Mouse (Mus musculus) MEL (cell line): ENCODE data around the gene Cd151. TPM values are rescaled to one million over a fixed set of nuclear protein-coding genes. Genes with fewer than 3 reads are reported as not detected.
A peak's percentile ranks its signal among the peaks of the same experiment; 100 is the strongest.

Experiments
- DNase-seq: peaks from one replicate; pipeline ENCODE4 v3.0.0; 2011; ENCODE audit warnings: low read depth, low spot score
- H3K27ac ChIP-seq: 2 replicates; pipeline ENCODE4 v1.5.1; 2012; ENCODE audit warnings: low read depth, mild to moderate bottlenecking, control low read depth, low read length, moderate library complexity; ENCODE audit not compliant: control insufficient read depth
- H3K27me3 ChIP-seq, 2 experiments: fragments of 150-350 bp in 1 of 2; sonication (generic) in 1 of 2; 2 replicates each; pipeline ENCODE4 v1.6.1; 2012; ENCODE audit warnings: low read length in 2 of 2, mild to moderate bottlenecking in 2 of 2, improper control_type of control experiment in 1 of 2, moderate library complexity in 1 of 2; ENCODE audit not compliant: insufficient read depth in 2 of 2, control insufficient read depth in 1 of 2
- H3K36me3 ChIP-seq, 2 experiments: 2 replicates each; pipeline ENCODE4 v1.6.1; 2012 to 2014; ENCODE audit warnings: low read length in 2 of 2, improper control_type of control experiment in 1 of 2, inconsistent platforms in 1 of 2, mild to moderate bottlenecking in 1 of 2; ENCODE audit not compliant: insufficient read depth in 2 of 2, control insufficient read depth in 1 of 2
- H3K4me1 ChIP-seq, 2 experiments: fragments of 150-350 bp in 1 of 2; sonication (generic) in 1 of 2; 2 replicates each; pipeline ENCODE4 v1.6.1; 2012; ENCODE audit warnings: low read length in 2 of 2, improper control_type of control experiment in 1 of 2, mild to moderate bottlenecking in 1 of 2; ENCODE audit not compliant: insufficient read depth in 2 of 2, control insufficient read depth in 1 of 2
- H3K4me3 ChIP-seq, 2 experiments: fragments of 150-350 bp in 1 of 2; sonication (generic) in 1 of 2; 2 replicates each; pipeline ENCODE4 v1.5.1; 2012; ENCODE audit warnings: low read depth in 2 of 2, low read length in 2 of 2, mild to moderate bottlenecking in 2 of 2, moderate library complexity in 2 of 2, control low read depth in 1 of 2, improper control_type of control experiment in 1 of 2; ENCODE audit not compliant: control insufficient read depth in 1 of 2, insufficient read depth in 1 of 2
- H3K79me2 ChIP-seq: 2 replicates; pipeline ENCODE4 v1.6.1; 2012; ENCODE audit warnings: mild to moderate bottlenecking, low read length, moderate library complexity; ENCODE audit not compliant: control insufficient read depth, poor library complexity, insufficient read depth
- H3K9ac ChIP-seq: 2 replicates; pipeline ENCODE4 v1.6.1; 2012; ENCODE audit warnings: low read depth, mild to moderate bottlenecking, control low read depth, low read length, moderate library complexity; ENCODE audit not compliant: control insufficient read depth, poor library complexity, severe bottlenecking
- H3K9me3 ChIP-seq: fragments of 150-350 bp; sonication (generic); replicated peaks from 2 replicates; pipeline ENCODE4 v1.6.1; 2012; ENCODE audit warnings: mild to moderate bottlenecking, low read length, improper control_type of control experiment, moderate library complexity; ENCODE audit not compliant: insufficient read depth
- CTCF ChIP-seq, 3 experiments: IDR thresholded peaks in 2 of 3; conservative IDR thresholded peaks in 1 of 3; 2 replicates each; pipeline ENCODE4 v1.5.1; 2011 to 2012; ENCODE audit warnings: low read length in 3 of 3, low read depth in 2 of 3, mild to moderate bottlenecking in 2 of 3, improper control_type of control experiment in 1 of 3, inconsistent platforms in 1 of 3, mixed read lengths in 1 of 3, moderate library complexity in 1 of 3; ENCODE audit not compliant: control insufficient read depth in 1 of 3, insufficient read depth in 1 of 3, poor library complexity in 1 of 3, severe bottlenecking in 1 of 3
- ETS1 ChIP-seq: IDR thresholded peaks from 2 replicates; pipeline ENCODE4 v1.6.1; 2012; ENCODE audit warnings: low read depth, mild to moderate bottlenecking, inconsistent platforms, low read length, improper control_type of control experiment, moderate library complexity
- HCFC1 ChIP-seq: IDR thresholded peaks from 2 replicates; pipeline ENCODE4 v1.6.1; 2012; ENCODE audit warnings: low read depth, mild to moderate bottlenecking, inconsistent platforms, low read length, improper control_type of control experiment, moderate library complexity
- MAFK ChIP-seq: IDR thresholded peaks from 2 replicates; pipeline ENCODE4 v1.6.1; 2011; ENCODE audit warnings: low read depth, mild to moderate bottlenecking, low read length, improper control_type of control experiment, borderline replicate concordance
- MAX ChIP-seq: IDR thresholded peaks from 2 replicates; pipeline ENCODE4 v1.6.1; 2011; ENCODE audit warnings: low read length, improper control_type of control experiment
- MXI1 ChIP-seq: IDR thresholded peaks from 2 replicates; pipeline ENCODE4 v1.6.1; 2011; ENCODE audit warnings: mild to moderate bottlenecking, low read depth, low read length, improper control_type of control experiment
- MYB ChIP-seq: IDR thresholded peaks from 2 replicates; pipeline ENCODE4 v1.6.1; 2011; ENCODE audit warnings: mild to moderate bottlenecking, low read depth, low read length, improper control_type of control experiment
- NELFE ChIP-seq: IDR thresholded peaks from 2 replicates; pipeline ENCODE4 v1.6.1; 2011; ENCODE audit warnings: low read depth, low read length, improper control_type of control experiment
- POLR2AphosphoS2 ChIP-seq: IDR thresholded peaks from 2 replicates; pipeline ENCODE4 v1.6.1; 2011; ENCODE audit warnings: low read length, improper control_type of control experiment
- SMC3 ChIP-seq: IDR thresholded peaks from 2 replicates; pipeline ENCODE4 v1.6.1; 2011; ENCODE audit warnings: low read depth, low read length, improper control_type of control experiment
- USF2 ChIP-seq, 2 experiments: IDR thresholded peaks; 2 replicates each; pipeline ENCODE4 v1.6.1; 2011 to 2012; ENCODE audit warnings: improper control_type of control experiment in 2 of 2, low read length in 2 of 2, borderline replicate concordance in 1 of 2, inconsistent platforms in 1 of 2, low read depth in 1 of 2, mild to moderate bottlenecking in 1 of 2; ENCODE audit not compliant: insufficient read depth in 1 of 2
- ZKSCAN1 ChIP-seq: IDR thresholded peaks from 2 replicates; pipeline ENCODE4 v1.6.1; 2012; ENCODE audit warnings: low read depth, mild to moderate bottlenecking, inconsistent platforms, low read length, improper control_type of control experiment, moderate library complexity
- polyA plus RNA-seq, 2 experiments: library from polyadenylated mRNA; stranded (reverse) in 1 of 2; unstranded in 1 of 2; fragments of >175 nt in 1 of 2; fragments of >200 nt in 1 of 2; gene quantifications; 2 replicates each; pipeline versions ENCODE4 v1.2.1 to v1.2.4; 2012; ENCODE audit warnings: low replicate concordance in 2 of 2, low read depth in 1 of 2; ENCODE audit not compliant: insufficient read length in 2 of 2, insufficient read depth in 1 of 2, missing spikeins in 1 of 2
- total RNA-seq: library from RNA; depleted of rRNA; stranded (reverse); fragments of 300-350 nt; gene quantifications from 2 replicates; pipeline ENCODE4 v1.2.3, GENCODE M21; 2012

The Cd151 gene
- total and polyA plus RNA-seq, 3 experiments, result 40.6 to 86.6 TPM; not detected in 1

- Histone ChIP-seq H3K27ac (no peak overlapping the region; the same call in 1 of the 2 replicates), H3K36me3 (peaks cover 0 to 16% of the 10 kb centered on the region in 2 experiments; a peak in 2 of 4 replicates), H3K9ac (peak overlapping the region; percentile 98; the same call in 1 of the 2 replicates), H3K4me1 (peaks cover 3 to 22% of the 10 kb centered on the region in 2 experiments; a peak in 3 of 4 replicates), H3K9me3 (no peaks in the 10 kb centered on the region), H3K4me3 (no peak overlapping the region), H3K79me2 (peaks cover 49% of the 10 kb centered on the region), H3K27me3 (no peaks in the 10 kb centered on the region)
- no peak for TF ChIP-seq MXI1
- no peak for TF ChIP-seq HCFC1
- TF ChIP-seq ZKSCAN1, result no peak
- no peak for TF ChIP-seq NELFE
- no peak for TF ChIP-seq SMC3
- no peak for TF ChIP-seq MAFK
- no peak for TF ChIP-seq POLR2AphosphoS2
- no peak for TF ChIP-seq MAX
- no peak for TF ChIP-seq ETS1
- TF ChIP-seq CTCF (IDR thresholded peaks at IDR 0.05 in 2 of 3, conservative IDR thresholded peaks at IDR 0.05 in 1 of 3; ENCODE audit: control insufficient read depth in 1 of 3, insufficient read depth in 1 of 3, low read depth in 2 of 3, low read length in 3 of 3, poor library complexity in 1 of 3, severe bottlenecking in 1 of 3), result no peak
- no peak for TF ChIP-seq MYB
- TF ChIP-seq USF2 (IDR thresholded peaks at IDR 0.05; ENCODE audit: borderline replicate concordance in 1 of 2, insufficient read depth in 1 of 2, low read depth in 1 of 2, low read length in 2 of 2), result no peak
- no peak for DNase-seq
These were observed 10.5 kb downstream of the Cd151 start for GRCm38 (mm10) chr7:141477578-141478269.

DNA sequence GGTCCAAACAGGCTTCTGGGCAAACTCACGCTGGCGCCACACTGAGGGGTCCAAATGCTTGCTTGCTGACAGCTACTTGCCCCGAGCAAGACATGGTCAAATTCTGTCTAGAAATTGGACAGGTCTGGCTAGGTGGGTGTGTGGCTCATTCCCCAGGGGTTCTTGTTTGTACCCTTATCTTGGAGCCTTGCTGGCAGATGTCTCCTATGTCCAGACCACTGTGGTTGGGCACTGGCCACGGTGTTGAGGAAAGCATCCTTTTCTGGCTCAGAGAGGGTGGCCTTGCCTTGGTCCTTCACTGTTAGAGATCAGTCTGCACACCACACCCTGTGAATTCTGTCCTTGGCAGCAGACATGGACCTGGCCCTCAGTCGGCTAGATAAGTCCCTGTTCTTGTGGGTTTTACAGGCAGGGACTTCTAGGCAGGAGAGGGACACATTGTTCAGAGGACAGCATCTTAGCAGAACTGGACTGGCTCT is 11.1 kb downstream of the Cd151 start:
- TF ChIP-seq NELFE, result no peak
- Histone ChIP-seq H3K79me2 (peaks cover 47% of the 10 kb centered on the region), H3K4me3 (no peak overlapping the region), H3K9ac (no peak overlapping the region), H3K27ac (no peak overlapping the region), H3K36me3 (peaks cover 0 to 16% of the 10 kb centered on the region in 2 experiments; a peak in 2 of 4 replicates), H3K27me3 (no peaks in the 10 kb centered on the region), H3K9me3 (no peaks in the 10 kb centered on the region), H3K4me1 (peaks cover 3 to 22% of the 10 kb centered on the region in 2 experiments; a peak in 3 of 4 replicates)
- no peak for DNase-seq
